Mouse (Mus musculus): ENCODE measurements around the gene Yju2.
A peak's percentile ranks its signal among the peaks of the same experiment; 100 is the strongest.

The Yju2 gene

DNA sequence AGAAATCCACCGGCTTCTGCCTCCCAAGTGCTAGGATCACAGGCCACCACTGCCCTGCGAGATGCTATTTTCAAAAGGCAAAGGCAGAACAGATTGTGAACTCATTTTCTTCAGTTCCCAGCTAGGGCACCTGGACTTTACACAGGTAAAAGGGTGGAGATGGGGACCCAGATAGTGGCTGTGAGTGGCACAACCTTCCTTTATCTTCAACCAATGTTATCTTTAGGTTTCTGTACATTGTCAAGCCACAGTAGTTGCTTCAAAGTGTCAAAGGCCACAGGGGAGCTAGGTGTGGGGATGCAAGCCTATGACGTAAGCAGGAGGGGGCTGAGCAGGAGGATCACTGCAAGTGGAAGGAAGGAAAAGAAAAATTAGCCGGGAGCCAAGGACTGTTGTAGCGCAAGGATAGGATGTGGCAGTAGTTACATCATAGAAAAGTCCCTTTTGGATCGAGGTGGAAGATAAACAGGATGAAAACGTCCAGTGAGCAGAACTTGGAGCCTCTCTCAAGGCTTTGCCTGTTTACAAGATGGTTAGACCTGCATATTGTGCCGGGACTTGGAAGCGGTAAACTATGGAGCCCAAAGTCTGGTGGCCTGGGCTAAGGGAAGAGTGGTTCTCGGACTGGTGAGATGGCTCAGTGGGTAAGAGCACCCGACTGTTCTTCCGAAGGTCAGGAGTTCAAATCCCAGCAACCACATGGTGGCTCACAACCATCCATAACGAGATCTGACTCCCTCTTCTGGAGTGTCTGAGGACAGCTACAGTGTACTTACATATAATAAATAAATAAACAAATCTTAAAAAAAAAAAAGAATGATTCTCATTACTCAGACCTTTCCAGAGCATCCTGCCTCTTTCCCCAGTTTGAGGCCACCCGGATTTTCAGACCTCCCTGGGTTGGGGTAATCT lies 48.8 kb downstream of the Yju2 start:
- peak; percentile 79 for DNase-seq (ENCODE audit: low spot score)

DNA sequence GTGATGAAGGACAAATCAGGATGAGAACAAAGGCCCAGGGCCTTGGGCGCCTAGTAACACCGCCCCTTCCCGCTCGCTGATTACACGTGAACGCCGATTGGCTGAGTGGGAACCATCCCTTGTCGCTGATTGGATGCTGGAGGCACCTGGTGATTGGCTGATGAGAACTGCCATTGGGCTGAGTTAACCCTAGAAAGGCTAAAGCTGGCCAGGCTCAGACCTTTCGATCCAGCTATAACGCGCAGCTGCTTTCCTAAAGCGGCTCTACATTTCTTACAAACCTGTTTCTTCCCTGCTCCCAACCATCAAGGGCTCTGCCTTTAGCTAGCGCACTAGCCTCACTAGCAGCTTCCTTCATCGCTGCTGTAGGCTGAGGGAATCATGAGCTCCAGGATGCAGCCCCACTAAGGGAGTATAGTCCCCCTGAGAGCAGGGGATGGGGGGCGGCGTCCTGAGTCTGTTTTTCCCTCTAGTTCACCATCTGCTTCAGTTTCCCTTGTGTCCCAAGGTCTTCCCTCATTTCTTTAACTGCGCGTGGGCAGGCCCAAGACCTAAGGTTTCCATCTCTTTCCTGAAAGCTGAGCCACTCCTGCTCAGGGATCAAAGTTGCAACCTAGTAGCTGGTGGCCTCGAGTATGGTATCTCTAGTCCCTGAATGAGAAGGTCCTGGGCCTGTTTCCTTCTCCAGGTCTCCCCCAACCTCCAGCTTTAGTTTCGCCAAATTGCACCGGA lies 49.6 kb downstream of the Yju2 start:
- peak; percentile 94 for DNase-seq (ENCODE audit: low spot score)

DNA sequence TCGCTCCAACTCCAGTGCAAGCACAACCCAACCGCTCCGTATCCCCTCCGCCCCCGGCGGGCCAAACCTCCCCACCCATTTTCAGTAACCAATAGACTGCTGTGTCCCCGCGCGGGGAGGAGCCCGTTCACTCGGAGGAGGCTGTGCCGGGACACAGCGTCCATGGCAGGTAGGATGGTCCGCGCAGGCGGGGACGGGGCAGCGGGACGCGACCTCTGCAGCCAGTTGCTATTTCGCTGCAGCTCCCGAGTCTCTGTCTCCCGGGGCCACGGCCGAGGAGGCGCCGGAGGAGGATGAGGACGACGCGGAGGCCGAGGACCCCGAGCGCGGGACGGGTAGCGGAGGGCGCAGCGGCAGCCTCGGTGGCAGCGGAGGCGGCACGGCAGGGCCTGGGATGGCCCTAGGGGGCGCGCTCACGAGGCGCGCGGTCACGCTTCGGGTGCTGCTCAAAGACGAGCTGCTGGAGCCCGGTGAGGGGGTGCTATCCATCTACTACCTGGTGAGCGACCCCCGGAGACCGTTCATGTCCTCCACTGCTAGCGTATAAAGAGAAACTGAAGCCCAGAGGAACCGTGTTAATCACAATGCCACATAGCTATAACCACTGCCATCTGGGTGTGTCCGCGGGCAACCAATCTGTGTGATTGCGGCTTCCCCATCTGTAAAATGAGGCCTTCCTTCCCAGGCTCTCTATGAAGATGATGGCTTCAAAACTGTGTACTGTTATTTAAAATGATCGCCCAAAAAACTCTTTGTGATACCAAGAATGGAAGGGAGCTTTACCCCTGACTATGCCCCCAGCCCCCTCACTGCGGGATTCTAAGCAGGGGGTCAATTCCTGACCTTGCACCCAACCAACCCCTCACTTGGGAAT lies 50.4 kb downstream of the Yju2 start:
- DNase-seq (ENCODE audit: low spot score) = peak; percentile 94

DNA sequence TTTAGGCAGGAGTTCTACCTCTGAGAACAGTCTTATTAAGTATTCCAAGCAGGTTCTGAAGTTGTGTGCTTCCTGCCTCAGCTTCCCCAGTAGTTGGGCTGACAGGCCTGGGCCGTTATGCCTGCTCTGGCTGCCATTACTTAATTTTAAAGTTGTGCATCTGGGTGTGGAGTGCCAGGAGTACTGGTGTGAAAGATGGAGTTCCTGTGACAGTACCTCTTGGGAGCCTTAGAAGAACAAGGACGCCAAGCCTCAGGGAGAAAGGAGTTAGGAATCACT lies 51.0 kb downstream of the Yju2 start:
- DNase-seq (ENCODE audit: low spot score) = no peak

DNA sequence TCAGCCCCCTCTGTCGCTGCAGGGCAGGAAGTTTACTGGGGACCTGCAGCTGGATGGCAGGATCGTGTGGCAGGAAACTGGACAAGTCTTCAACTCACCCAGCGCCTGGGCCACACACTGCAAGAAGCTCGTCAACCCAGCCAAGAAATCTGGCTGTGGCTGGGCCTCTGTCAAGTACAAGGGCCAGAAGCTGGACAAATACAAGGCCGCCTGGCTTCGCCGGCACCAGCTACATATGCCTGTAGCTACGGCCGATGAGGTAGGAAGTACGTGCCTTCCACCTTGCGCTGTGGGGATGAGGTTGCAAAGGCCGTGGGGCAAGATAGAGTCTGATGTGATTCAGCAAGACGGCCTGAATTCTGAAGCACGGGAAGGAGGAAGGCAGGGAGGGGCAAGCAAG lies 51.4 kb downstream of the Yju2 start:
- no peak for DNase-seq (ENCODE audit: low spot score)

DNA sequence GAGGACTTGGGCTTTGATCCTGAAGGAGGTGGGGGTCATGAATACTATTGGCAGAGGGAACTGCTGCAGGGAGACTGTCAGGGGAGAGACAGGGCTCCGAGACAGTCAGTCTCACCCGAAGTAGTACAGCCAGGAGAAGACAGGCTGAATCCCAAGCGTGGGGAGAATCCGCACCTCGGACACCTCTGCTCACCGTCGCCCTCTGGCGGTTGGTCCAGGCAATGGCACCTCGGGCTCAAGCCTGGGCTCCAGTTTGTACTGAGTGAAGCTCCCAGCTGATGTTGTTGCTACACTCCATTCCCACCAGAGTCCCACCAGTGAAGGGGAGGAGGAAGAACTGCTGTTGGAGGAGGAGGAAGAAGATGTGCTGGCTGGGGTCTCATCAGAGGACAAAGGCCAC lies 51.8 kb downstream of the Yju2 start:
- peak; percentile 58 for DNase-seq (ENCODE audit: low spot score)

DNA sequence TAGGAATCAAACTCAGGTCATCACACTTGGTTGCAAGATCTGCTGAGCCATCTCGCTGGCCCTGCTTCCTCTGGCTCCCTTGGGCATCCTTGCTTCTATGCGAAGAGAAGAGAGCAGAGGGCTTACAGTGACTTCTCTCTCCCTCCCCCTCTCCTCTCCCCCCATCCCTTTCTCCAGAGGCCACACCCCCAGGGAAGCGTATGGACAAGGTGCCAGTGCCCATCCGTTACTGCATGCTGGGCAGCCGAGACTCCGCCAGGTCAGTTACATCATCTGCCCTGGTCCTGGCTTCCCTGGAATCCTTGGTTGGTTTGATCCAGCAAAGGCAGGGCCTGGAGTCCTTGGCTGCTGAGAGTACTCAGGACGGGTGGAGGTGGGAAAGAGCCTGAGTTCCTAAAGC lies 52.5 kb downstream of the Yju2 start:
- DNase-seq (ENCODE audit: low spot score) = no peak

DNA sequence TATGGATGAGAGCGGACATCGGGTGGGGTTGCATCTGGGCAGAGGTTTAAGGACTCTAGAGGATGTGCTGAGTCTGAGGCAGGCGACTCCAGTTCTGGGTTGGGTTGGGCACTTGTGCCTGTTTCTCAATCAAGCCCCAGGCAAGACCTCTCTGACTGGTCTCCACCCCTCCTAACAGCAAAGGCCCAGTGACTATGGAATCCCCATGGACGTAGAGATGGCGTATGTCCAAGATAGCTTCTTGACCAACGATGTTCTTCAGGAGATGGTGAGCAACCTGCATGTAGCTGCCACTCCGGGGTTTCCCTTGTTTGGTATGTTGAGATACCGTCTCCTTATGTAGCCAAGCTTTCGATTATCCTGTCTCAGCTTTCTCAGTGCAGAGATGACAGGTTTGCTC lies 56.4 kb downstream of the Yju2 start:
- DNase-seq (ENCODE audit: low spot score) = no peak

DNA sequence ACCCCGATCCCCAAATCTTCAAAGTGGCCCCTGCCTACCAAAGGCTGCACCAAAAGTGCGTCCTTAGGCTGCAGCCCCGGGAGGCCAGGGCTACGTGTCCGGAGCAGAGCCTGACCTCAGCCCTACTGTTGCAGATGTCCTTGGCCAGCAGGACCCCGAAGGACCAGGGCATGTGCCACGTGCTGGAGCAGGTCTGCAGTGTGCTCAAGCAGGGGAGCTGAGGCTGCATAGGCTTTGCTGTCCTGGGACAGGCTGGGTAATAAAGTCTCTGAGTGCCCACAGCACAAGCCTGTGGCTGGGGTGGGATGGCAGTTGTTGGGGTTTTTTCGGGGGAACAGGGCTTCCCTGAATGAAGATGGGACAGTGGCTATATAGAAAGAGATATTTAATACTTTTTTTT lies 57.5 kb downstream of the Yju2 start:
- DNase-seq (ENCODE audit: low spot score) = no peak

DNA sequence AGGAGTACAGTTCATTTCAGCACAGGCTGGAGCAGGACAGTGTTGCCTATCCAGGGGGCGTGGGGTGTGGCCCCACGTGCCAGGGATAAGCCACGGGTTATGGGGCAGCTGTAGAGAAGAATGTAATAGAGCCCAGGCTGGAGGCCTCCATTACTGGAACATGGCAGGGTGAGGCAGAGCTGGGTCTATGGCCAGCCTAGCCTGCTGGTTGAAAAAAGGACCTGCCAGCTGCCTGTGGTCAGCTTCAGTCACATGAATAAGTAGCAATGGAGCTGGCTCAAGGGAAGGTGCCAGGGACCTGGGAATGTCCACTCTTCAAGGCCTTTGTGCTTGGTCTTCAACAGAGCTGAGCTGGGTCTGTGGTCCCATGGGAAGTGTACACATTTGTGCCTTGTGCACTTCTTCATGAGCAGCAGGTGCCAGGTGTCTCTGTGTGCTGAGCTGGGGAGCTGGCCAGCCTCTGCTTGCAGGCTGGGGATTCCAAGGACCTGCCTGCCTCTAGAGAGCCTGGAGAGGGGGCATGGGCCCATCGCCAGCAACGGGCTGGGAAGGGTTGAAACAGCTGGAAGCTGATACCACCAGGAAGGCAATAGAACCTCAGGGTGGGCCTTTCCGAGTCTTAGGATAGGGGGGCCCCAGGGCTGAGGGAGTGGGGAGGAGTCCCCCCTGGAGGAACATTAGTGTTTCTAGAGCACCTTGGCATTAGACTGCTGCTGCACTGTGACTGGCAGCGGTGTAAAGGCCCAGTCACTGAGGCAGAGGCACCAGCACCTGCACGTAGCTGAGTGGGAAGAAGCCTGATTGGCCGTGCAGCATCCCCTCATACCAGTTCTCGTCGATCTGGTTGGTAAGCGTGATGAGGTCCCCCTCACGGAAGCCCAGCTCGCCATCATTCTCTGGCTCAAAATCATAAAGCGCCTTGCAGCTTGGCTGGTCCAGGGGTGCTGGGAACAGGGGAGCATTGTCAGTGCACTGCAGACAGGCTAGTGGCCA lies 58.2 kb downstream of the Yju2 start:
- no peak for DNase-seq (ENCODE audit: low spot score)

DNA sequence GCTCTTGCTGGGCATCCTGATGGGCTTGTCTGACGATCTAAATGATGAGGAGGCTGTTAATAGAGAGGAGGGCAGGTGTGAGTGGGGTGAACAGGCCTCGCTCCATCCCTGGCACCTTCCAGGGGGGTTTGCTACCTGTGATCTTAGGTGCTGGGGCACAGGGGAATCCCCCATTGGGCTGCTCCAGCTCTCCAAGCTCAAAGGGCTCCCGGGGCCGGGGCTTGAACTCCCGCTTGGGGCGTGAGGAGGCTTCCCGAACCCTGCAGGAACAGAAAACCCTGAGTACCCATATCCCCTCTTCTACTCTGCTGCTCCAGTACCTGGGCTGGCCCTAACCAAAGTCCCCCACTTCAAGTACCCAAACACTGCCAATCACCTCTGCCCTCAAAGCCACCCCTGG lies 58.9 kb downstream of the Yju2 start:
- DNase-seq (ENCODE audit: low spot score) = no peak
